Mouse (Mus musculus): ENCODE data around the gene C1ql4. TPM values are rescaled to one million over a fixed set of nuclear protein-coding genes. Genes with fewer than 3 reads are reported as not detected.

C1ql4 gene
- total RNA-seq, 2 experiments from 2014 or later, result not detected

- no peak for DNase-seq (ENCODE audit: low spot score in 2 of 2)
- intact Hi-C loops (cut with DNase I), result no loop called here
Measured at GRCm38 (mm10) chr15:99039996-99040919, 47.4 kb downstream of the C1ql4 start.

DNA sequence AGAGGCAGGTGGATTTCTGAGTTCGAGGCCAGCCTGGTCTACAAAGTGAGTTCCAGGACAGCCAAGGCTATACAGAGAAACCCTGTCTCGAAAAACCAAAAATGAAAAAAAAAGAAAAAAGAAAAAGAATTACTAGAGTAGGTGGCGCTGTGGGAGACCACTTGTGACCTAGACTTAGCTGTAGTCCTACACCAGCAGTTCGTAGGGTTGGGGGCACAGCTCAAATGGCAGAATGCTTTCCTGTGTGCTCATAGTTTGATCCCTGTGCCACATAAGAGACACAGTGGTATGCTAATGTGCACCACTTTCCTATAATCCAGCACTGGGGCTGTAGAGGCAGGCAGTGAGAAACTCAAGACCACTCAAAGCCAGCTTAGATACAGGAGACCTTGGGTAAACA is 48.3 kb downstream of the C1ql4 start:
- no peak for DNase-seq (ENCODE audit: low spot score in 2 of 2)
- intact Hi-C loops (cut with DNase I), result no loop called here

GRCm38 (mm10) chr15:99038797-99039196 is 48.8 kb downstream of the C1ql4 start:
- no peak for DNase-seq (ENCODE audit: low spot score in 2 of 2)
- intact Hi-C loops (cut with DNase I), result no loop called here

DNA sequence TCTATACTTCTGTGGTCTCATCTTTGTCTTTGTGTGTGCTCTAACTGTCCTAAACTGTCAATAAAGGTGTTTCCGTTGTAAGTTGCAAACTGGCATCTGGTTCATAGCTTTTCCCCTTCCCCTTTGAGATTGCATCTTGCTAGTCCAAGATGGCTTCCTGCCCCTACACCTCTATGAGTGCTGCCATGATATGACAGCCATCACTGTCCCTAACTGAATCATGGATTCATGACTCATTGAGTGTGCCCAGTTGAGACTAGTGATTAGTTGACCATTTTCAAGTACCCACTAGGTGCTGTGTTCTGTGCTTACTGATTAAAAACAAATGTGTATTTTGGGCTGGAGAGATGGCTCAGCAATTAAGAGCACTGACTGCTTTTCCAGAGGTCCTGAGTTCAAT is 49.6 kb downstream of the C1ql4 start:
- intact Hi-C loops (cut with DNase I), result no loop called here

DNA sequence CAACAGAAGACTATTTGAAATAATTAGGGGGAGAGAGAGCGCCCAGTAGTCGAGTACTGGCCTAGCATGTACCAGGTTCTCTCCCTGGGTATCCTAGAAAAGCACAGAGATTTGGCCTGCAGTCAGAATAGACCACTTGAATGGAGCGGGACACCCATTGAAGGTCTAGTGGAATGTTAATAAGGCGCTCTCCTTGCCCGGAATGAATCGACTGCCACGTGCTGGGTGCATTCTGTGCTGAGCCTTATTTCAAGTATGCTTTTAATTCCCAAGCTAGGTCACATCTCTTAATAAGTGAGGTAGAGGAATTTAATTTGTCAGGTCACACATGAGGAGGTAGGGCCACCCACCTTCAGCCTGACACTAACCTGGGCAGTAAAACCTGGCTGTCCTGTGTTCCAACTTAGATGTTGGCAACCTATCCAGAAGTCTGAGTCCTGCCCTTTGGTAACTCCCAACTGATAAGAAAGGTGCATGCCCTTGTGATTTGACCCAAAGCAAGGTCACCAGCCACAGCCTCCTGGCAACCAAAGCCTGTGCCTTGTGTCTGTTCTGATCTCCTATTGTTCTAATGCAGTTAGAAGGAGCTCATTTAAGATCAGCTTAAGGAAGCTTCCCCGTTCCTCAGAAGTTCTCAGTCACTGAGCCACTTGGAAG is 51.2 kb downstream of the C1ql4 start:
- DNase-seq (ENCODE audit: low spot score in 2 of 2), result no peak
- intact Hi-C loops (cut with DNase I), result no loop called here

More for the DNA sequence above, 49.6 kb downstream of the C1ql4 start:
- no peak for DNase-seq (ENCODE audit: low spot score in 2 of 2)

DNA sequence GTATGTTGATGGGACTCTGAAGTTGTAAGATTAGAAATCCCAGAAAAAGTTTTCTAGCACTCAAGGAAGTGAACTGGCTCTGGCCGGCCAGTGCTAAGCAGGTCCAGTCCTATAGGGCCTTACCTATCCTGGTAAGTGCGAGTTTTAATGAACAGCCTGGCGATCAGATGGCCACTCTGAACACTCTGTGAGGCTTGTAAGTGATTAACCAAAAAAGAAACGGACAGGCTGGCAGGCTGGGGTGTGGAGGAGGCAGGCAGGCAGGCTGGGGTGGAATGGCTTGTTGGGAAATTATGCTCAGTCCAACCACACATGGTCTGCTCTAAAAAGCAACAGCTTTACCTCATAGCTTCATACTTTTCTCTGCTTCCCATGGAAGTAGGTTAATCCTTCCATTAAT is 52.2 kb downstream of the C1ql4 start:
- peak; percentile 27 to 83 for DNase-seq (ENCODE audit: low spot score in 2 of 2)
- intact Hi-C loops (cut with DNase I), result no loop called here

Small RNAs within 50 kb of the gene (microRNA-seq; reads per million reads assigned to microRNA genes)
- 0 to 0.67 reads per million in 2 experiments for gene Mir6960

Other genes with a start within 250 kb of the C1ql4 start
- 10 to 100 TPM; 78.0 to 80.2 TPM for gene Kmt2d, start 216.6 kb downstream of the C1ql4 start, total RNA-seq (2021)
- 10 to 100 TPM in 1 of 2 experiments, 1 to 10 TPM in 1; 8.2 to 11.6 TPM for gene Rhebl1, start 193.3 kb downstream of the C1ql4 start, total RNA-seq (2021)
- under 1 TPM; 0.37 to 0.41 TPM for gene Dhh, start 189.3 kb downstream of the C1ql4 start, total RNA-seq (2021)
- gene Lmbr1l, start 169.6 kb downstream of the C1ql4 start, total RNA-seq (2021), result 10 to 100 TPM; 13.8 to 18.4 TPM
- 100 to 1,000 TPM; 541 to 580 TPM for gene Tuba1b, start 153.3 kb downstream of the C1ql4 start, total RNA-seq (2021)
- not detected for gene Gm49450, start 134.3 kb downstream of the C1ql4 start, total RNA-seq (2021)
- 1,000 to 10,000 TPM; 1,095 to 1,137 TPM for gene Tuba1a, start 134.1 kb downstream of the C1ql4 start, total RNA-seq (2021)
- gene Tuba1c, start 57.9 kb downstream of the C1ql4 start, total RNA-seq (2021), result 10 to 100 TPM; 71.0 to 80.5 TPM
- gene Prph, start 32.6 kb downstream of the C1ql4 start, total RNA-seq (2021), result 1 to 10 TPM; 1.4 to 1.6 TPM
- under 1 TPM; 0.69 TPM for gene Troap, start 13.2 kb downstream of the C1ql4 start, total RNA-seq (2021)
- gene Dnajc22, start 5.4 kb upstream of the C1ql4 start, total RNA-seq (2021), result under 1 TPM in 1 of 2 experiments, not detected in 1; 0.30 TPM
- 10 to 100 TPM; 36.2 to 37.0 TPM for gene Spats2, start 38.1 kb upstream of the C1ql4 start, total RNA-seq (2021)
- gene Kcnh3, start 137.0 kb upstream of the C1ql4 start, total RNA-seq (2021), result 100 to 1,000 TPM; 171 to 172 TPM
- 10 to 100 TPM; 80.1 to 81.0 TPM for gene Mcrs1, start 164.1 kb upstream of the C1ql4 start, total RNA-seq (2021)
- 10 to 100 TPM; 87.0 to 95.3 TPM for gene Prpf40b, start 207.3 kb upstream of the C1ql4 start, total RNA-seq (2021)
- 1 to 10 TPM; 1.6 to 1.9 TPM for gene Fam186b, start 208.1 kb upstream of the C1ql4 start, total RNA-seq (2021)

Data from left cerebral cortex, postnatal 25 days (tissue).